Mouse (Mus musculus): ENCODE results near the gene Babam2. TPM values are rescaled to one million over a fixed set of nuclear protein-coding genes. Genes with fewer than 3 reads are reported as not detected.

The Babam2 gene
- polyA plus RNA-seq, 1 experiment from 2014 or later: 37.3 TPM

- Histone ChIP-seq H3K27ac (replicated peaks in 1 of 2; ENCODE audit: control insufficient read depth in 1 of 2, insufficient read depth in 1 of 2, low read depth in 2 of 2, low read length in 2 of 2) (no peak overlapping the region), H3K36me3 (ENCODE audit: control insufficient read depth, insufficient read depth, low read length) (0 out of 2 replicates have a peak, but pooled peaks cover 4% of the 10 kb centered on the region), H3K4me3 (ENCODE audit: control insufficient read depth in 1 of 2, insufficient read depth in 1 of 2, low read depth in 1 of 2, low read length in 2 of 2) (no peak overlapping the region), H3K9ac (ENCODE audit: low read length) (no peak overlapping the region), H3K9me3 (ENCODE audit: control insufficient read depth, low read length) (no peaks in the 10 kb centered on the region), H3K4me1 (ENCODE audit: control insufficient read depth in 2 of 2, insufficient read depth in 2 of 2, low read length in 2 of 2) (peaks cover 2 to 5% of the 10 kb centered on the region in 2 experiments; a peak in 2 of 4 replicates), H3K4me2 (ENCODE audit: low read length) (no peak overlapping the region), H3K27me3 (ENCODE audit: control insufficient read depth, insufficient read depth, low read length) (no peaks in the 10 kb centered on the region)
- ATAC-seq (ENCODE audit: insufficient number of reproducible peaks, insufficient read depth, low FRiP score, low read depth): no peak
- 77% methylated on average over 1 of the region's 1 CpGs for whole genome bisulfite sequencing
These were observed 65.3 kb downstream of the Babam2 start for GRCm38 (mm10) chr5:31762773-31763172.

DNA sequence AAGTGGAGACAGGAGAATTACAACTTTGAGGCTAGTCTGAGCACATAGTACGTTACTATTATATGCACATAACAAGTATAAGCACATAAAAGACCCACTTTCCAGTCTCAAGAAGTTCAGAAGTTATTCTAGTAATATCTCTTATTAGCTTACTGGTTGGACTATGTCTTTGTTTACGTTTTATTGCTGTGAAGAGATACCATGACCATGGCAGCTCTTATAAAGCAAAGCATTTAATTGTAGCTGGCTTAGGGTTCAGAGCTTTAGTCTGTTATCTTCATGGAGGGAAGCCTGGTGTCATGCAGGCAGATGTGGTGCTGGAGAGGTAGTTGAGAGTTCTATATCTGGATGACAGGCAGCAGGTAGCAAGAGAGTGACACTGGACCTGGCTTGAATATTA is 68.3 kb downstream of the Babam2 start:
- H3K4me3 ChIP-seq (ENCODE audit: control insufficient read depth in 1 of 2, insufficient read depth in 1 of 2, low read depth in 1 of 2, low read length in 2 of 2): no peak overlapping the region
- no peaks in the 10 kb centered on the region for H3K27me3 ChIP-seq (ENCODE audit: control insufficient read depth, insufficient read depth, low read length)
- no peak for ATAC-seq (ENCODE audit: insufficient number of reproducible peaks, insufficient read depth, low FRiP score, low read depth)
- H3K9ac ChIP-seq (ENCODE audit: low read length): no peak overlapping the region
- H3K36me3 ChIP-seq (ENCODE audit: control insufficient read depth, insufficient read depth, low read length): no peaks in the 10 kb centered on the region
- H3K4me2 ChIP-seq (ENCODE audit: low read length): no peak overlapping the region
- WGBS: 87% methylated on average over 2 of the region's 2 CpGs
- H3K27ac ChIP-seq (replicated peaks in 1 of 2; ENCODE audit: control insufficient read depth in 1 of 2, insufficient read depth in 1 of 2, low read depth in 2 of 2, low read length in 2 of 2): no peak overlapping the region
- H3K9me3 ChIP-seq (ENCODE audit: control insufficient read depth, low read length): no peaks in the 10 kb centered on the region
- peaks cover 3 to 5% of the 10 kb centered on the region in 2 experiments; a peak in 2 of 4 replicates for H3K4me1 ChIP-seq (ENCODE audit: control insufficient read depth in 2 of 2, insufficient read depth in 2 of 2, low read length in 2 of 2)

GRCm38 (mm10) chr5:31766841-31767542 is 69.5 kb downstream of the Babam2 start:
- H3K9me3 ChIP-seq (ENCODE audit: control insufficient read depth, low read length): no peaks in the 10 kb centered on the region
- no peak overlapping the region for H3K4me3 ChIP-seq (ENCODE audit: control insufficient read depth in 1 of 2, insufficient read depth in 1 of 2, low read depth in 1 of 2, low read length in 2 of 2)
- ATAC-seq (ENCODE audit: insufficient number of reproducible peaks, insufficient read depth, low FRiP score, low read depth): no peak
- 37% methylated on average over 4 of the region's 4 CpGs for WGBS
- H3K4me2 ChIP-seq (ENCODE audit: low read length): no peak overlapping the region
- peaks cover 3 to 5% of the 10 kb centered on the region in 2 experiments; a peak in 2 of 4 replicates for H3K4me1 ChIP-seq (ENCODE audit: control insufficient read depth in 2 of 2, insufficient read depth in 2 of 2, low read length in 2 of 2)
- H3K27ac ChIP-seq (replicated peaks in 1 of 2; ENCODE audit: control insufficient read depth in 1 of 2, insufficient read depth in 1 of 2, low read depth in 2 of 2, low read length in 2 of 2): peak overlapping the region; percentile 54 to 79
- no peak overlapping the region for H3K9ac ChIP-seq (ENCODE audit: low read length)
- H3K36me3 ChIP-seq (ENCODE audit: control insufficient read depth, insufficient read depth, low read length): no peaks in the 10 kb centered on the region
- H3K27me3 ChIP-seq (ENCODE audit: control insufficient read depth, insufficient read depth, low read length): no peaks in the 10 kb centered on the region

DNA sequence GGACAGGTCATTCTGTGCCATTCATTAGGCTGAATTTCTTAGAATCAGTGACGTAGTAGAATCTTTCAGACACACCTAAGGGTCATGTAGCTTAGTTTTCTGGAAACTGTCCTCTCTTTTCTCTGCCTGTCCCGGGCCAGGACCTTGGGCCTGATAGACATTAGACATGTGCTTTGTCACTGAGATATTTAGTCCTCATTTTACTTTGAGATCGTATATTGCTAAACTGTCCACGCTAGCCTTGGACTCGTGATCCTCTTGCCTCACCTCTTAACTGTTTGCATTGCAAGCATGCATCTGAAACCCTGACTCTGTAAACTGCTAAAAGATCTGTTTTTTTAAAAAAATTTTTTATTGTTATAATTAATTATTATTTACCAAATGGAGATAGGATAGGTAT is 74.0 kb downstream of the Babam2 start:
- no peak overlapping the region for H3K9ac ChIP-seq (ENCODE audit: low read length)
- peaks cover 5% of the 10 kb centered on the region for H3K9me3 ChIP-seq (ENCODE audit: control insufficient read depth, low read length)
- WGBS: 80% methylated on average over 5 of the region's 5 CpGs
- no peaks in the 10 kb centered on the region for H3K36me3 ChIP-seq (ENCODE audit: control insufficient read depth, insufficient read depth, low read length)
- H3K4me1 ChIP-seq (ENCODE audit: control insufficient read depth in 2 of 2, insufficient read depth in 2 of 2, low read length in 2 of 2): peaks cover 3 to 5% of the 10 kb centered on the region in 2 experiments; a peak in 2 of 4 replicates
- no peak for ATAC-seq (ENCODE audit: insufficient number of reproducible peaks, insufficient read depth, low FRiP score, low read depth)
- H3K27ac ChIP-seq (replicated peaks in 1 of 2; ENCODE audit: control insufficient read depth in 1 of 2, insufficient read depth in 1 of 2, low read depth in 2 of 2, low read length in 2 of 2): no peak overlapping the region
- no peak overlapping the region for H3K4me2 ChIP-seq (ENCODE audit: low read length)
- no peaks in the 10 kb centered on the region for H3K27me3 ChIP-seq (ENCODE audit: control insufficient read depth, insufficient read depth, low read length)
- H3K4me3 ChIP-seq (ENCODE audit: control insufficient read depth in 1 of 2, insufficient read depth in 1 of 2, low read depth in 1 of 2, low read length in 2 of 2): no peak overlapping the region

DNA sequence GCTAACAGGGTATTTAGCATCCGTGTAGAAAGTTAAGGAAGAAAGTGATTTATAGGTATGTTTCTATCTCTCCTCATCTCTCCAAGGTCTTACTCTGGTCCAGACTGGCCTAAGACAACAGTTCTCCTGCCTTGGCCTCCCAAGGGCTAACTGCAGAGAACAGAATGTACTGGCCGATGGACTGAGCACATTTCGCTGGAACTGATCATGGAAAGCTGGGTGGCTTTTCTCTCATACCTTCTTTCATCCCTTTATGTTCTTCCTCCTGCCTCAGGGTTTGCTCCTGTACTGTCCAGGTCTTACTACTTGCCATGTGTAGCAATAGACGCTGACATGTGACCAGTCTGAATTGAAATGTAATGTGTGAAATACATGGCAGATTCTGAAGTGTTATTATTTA is 74.4 kb downstream of the Babam2 start:
- no peak for ATAC-seq (ENCODE audit: insufficient number of reproducible peaks, insufficient read depth, low FRiP score, low read depth)
- Histone ChIP-seq H3K27me3 (ENCODE audit: control insufficient read depth, insufficient read depth, low read length) (no peaks in the 10 kb centered on the region), H3K4me2 (ENCODE audit: low read length) (no peak overlapping the region), H3K27ac (replicated peaks in 1 of 2; ENCODE audit: control insufficient read depth in 1 of 2, insufficient read depth in 1 of 2, low read depth in 2 of 2, low read length in 2 of 2) (no peak overlapping the region), H3K9me3 (ENCODE audit: control insufficient read depth, low read length) (peaks cover 5% of the 10 kb centered on the region), H3K36me3 (ENCODE audit: control insufficient read depth, insufficient read depth, low read length) (no peaks in the 10 kb centered on the region), H3K4me3 (ENCODE audit: control insufficient read depth in 1 of 2, insufficient read depth in 1 of 2, low read depth in 1 of 2, low read length in 2 of 2) (no peak overlapping the region), H3K9ac (ENCODE audit: low read length) (no peak overlapping the region), H3K4me1 (ENCODE audit: control insufficient read depth in 2 of 2, insufficient read depth in 2 of 2, low read length in 2 of 2) (peaks cover 3 to 5% of the 10 kb centered on the region in 2 experiments; a peak in 2 of 4 replicates)
- WGBS: 91% methylated on average over 4 of the region's 4 CpGs

DNA sequence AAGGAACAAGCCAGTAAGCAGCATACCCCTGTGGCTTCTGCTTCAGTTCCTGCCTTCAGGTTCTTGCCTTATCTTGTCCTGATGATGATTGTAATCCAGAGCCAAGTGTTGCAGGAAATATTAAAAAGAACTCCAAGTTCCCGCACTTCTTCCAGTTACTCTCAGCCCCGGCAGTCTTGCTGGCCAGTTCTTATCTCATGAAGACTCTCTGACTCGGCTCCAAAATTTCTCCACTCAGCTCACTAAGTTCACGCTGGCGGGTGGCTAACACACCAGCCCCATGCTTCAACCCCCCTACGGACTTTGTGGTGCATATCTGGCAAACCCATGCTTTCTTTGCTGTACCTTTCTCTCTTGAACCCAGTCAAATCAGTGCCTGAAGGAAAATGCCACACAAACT is 77.5 kb downstream of the Babam2 start:
- Histone ChIP-seq H3K27ac (replicated peaks in 1 of 2; ENCODE audit: control insufficient read depth in 1 of 2, insufficient read depth in 1 of 2, low read depth in 2 of 2, low read length in 2 of 2) (no peak overlapping the region), H3K4me2 (ENCODE audit: low read length) (no peak overlapping the region), H3K9ac (ENCODE audit: low read length) (no peak overlapping the region), H3K9me3 (ENCODE audit: control insufficient read depth, low read length) (peaks cover 5% of the 10 kb centered on the region), H3K27me3 (ENCODE audit: control insufficient read depth, insufficient read depth, low read length) (no peaks in the 10 kb centered on the region), H3K4me1 (ENCODE audit: control insufficient read depth in 2 of 2, insufficient read depth in 2 of 2, low read length in 2 of 2) (no peaks in the 10 kb centered on the region), H3K4me3 (ENCODE audit: control insufficient read depth in 1 of 2, insufficient read depth in 1 of 2, low read depth in 1 of 2, low read length in 2 of 2) (no peak overlapping the region), H3K36me3 (ENCODE audit: control insufficient read depth, insufficient read depth, low read length) (no peaks in the 10 kb centered on the region)
- ATAC-seq (ENCODE audit: insufficient number of reproducible peaks, insufficient read depth, low FRiP score, low read depth): no peak
- 69% methylated on average over 6 of the region's 6 CpGs for WGBS

DNA sequence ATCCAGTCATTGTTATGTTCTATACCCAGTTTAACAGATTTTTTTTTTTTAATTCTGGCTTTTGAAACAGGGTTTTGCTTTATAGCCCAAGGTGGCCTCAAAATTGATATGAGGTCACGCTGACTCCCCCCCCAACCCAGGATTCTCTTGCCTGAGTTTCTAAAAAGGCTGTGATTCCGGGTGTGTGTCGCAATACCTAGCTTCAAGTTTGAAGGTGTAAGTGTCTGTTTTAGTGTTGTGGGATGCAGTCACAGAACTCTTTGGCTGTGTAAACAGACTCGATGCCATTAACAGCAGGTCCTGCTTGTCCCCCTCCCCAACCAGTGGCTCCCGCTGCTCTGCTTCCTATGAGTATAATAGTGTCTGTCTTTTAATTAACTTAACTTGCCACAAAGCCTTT is 84.1 kb downstream of the Babam2 start:
- no peaks in the 10 kb centered on the region for H3K9me3 ChIP-seq (ENCODE audit: control insufficient read depth, low read length)
- H3K4me1 ChIP-seq (ENCODE audit: control insufficient read depth in 2 of 2, insufficient read depth in 2 of 2, low read length in 2 of 2): peaks cover 6 to 10% of the 10 kb centered on the region in 2 experiments
- H3K27me3 ChIP-seq (ENCODE audit: control insufficient read depth, insufficient read depth, low read length): no peaks in the 10 kb centered on the region
- H3K27ac ChIP-seq (replicated peaks in 1 of 2; ENCODE audit: control insufficient read depth in 1 of 2, insufficient read depth in 1 of 2, low read depth in 2 of 2, low read length in 2 of 2): no peak overlapping the region
- no peaks in the 10 kb centered on the region for H3K36me3 ChIP-seq (ENCODE audit: control insufficient read depth, insufficient read depth, low read length)
- H3K4me3 ChIP-seq (ENCODE audit: control insufficient read depth in 1 of 2, insufficient read depth in 1 of 2, low read depth in 1 of 2, low read length in 2 of 2): no peak overlapping the region
- ATAC-seq (ENCODE audit: insufficient number of reproducible peaks, insufficient read depth, low FRiP score, low read depth): no peak
- H3K9ac ChIP-seq (ENCODE audit: low read length): no peak overlapping the region
- H3K4me2 ChIP-seq (ENCODE audit: low read length): no peak overlapping the region
- WGBS: 85% methylated on average over 5 of the region's 5 CpGs

DNA sequence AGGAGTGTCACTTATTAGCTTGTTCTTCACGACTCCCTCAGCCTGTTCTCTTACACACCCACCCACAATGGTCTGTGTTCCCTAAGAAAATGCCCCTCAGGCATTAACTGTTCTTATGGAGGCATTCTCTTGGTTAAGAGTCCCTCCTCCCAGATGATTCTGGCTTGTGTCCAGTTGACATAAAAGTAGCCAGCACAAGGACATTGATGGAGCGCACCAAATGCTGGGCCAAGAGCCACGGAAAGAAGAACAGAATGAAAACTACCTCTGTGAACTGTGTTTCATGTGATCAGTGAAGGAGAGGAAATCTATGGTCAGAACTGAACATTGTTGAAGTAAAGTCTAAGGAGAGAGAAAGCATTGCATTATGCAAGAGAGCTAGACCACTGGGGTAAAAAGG is 89.7 kb downstream of the Babam2 start:
- Histone ChIP-seq H3K9ac (ENCODE audit: low read length) (no peak overlapping the region), H3K4me2 (ENCODE audit: low read length) (no peak overlapping the region), H3K9me3 (ENCODE audit: control insufficient read depth, low read length) (no peaks in the 10 kb centered on the region), H3K4me1 (ENCODE audit: control insufficient read depth in 2 of 2, insufficient read depth in 2 of 2, low read length in 2 of 2) (peaks cover 6 to 10% of the 10 kb centered on the region in 2 experiments), H3K4me3 (ENCODE audit: control insufficient read depth in 1 of 2, insufficient read depth in 1 of 2, low read depth in 1 of 2, low read length in 2 of 2) (no peak overlapping the region), H3K36me3 (ENCODE audit: control insufficient read depth, insufficient read depth, low read length) (no peaks in the 10 kb centered on the region), H3K27me3 (ENCODE audit: control insufficient read depth, insufficient read depth, low read length) (no peaks in the 10 kb centered on the region), H3K27ac (replicated peaks in 1 of 2; ENCODE audit: control insufficient read depth in 1 of 2, insufficient read depth in 1 of 2, low read depth in 2 of 2, low read length in 2 of 2) (no peak overlapping the region)
- ATAC-seq (ENCODE audit: insufficient number of reproducible peaks, insufficient read depth, low FRiP score, low read depth): no peak
- WGBS: 65% methylated on average over 3 of the region's 3 CpGs

All from heart, embryonic 14.5 days (tissue).